In genomic region chr1:40277944-40278343, GRCm38 (mm10) we compare ENCODE assay signal across 35 mouse cellular contexts.
"Had no signal": no experiment of that assay in that cellular context is flagged by ENCODE, and none has a peak within 500 bp of the region (broad histone marks: within the 10 kb centered on the region; RNA-seq: fewer than 3 reads in every experiment).

No protein-coding gene starts in this region.

- DNase-seq: heart, postnatal 10 days; heart, postnatal 14 days; heart, postnatal 36 days; heart, postnatal 4 days; kidney, adult 11 months; kidney, adult 18-20 months; kidney, adult 2 months; kidney, adult 8-10 months; kidney, adult 9 months; kidney, postnatal 10 days; kidney, postnatal 14 days; kidney, postnatal 25 days; kidney, postnatal 36 days; kidney, postnatal 4 days; layer of hippocampus, adult 9-11 months; layer of hippocampus, postnatal 36 days had no signal

- H3K4me2 ChIP-seq: heart, embryonic 11.5 days; heart, embryonic 12.5 days; heart, embryonic 13.5 days; heart, embryonic 15.5 days; hindbrain, embryonic 12.5 days; hindbrain, embryonic 13.5 days; hindbrain, embryonic 14.5 days; hindbrain, embryonic 15.5 days; intestine, embryonic 15.5 days; kidney, embryonic 15.5 days had no signal

- H3K9ac ChIP-seq: heart, embryonic 12.5 days; heart, embryonic 13.5 days; heart, embryonic 15.5 days; hindbrain, embryonic 12.5 days; hindbrain, embryonic 13.5 days; hindbrain, embryonic 14.5 days; hindbrain, embryonic 15.5 days; intestine, embryonic 15.5 days; kidney, embryonic 15.5 days had no signal

- H3K27me3 ChIP-seq: heart, embryonic 12.5 days; heart, embryonic 13.5 days; heart, embryonic 15.5 days; hindbrain, embryonic 12.5 days; hindbrain, embryonic 13.5 days; hindbrain, embryonic 15.5 days; intestine, embryonic 15.5 days; kidney, embryonic 15.5 days had no signal

- H3K9me3 ChIP-seq: heart, embryonic 10.5 days; heart, embryonic 12.5 days; heart, embryonic 13.5 days; heart, embryonic 15.5 days; hindbrain, embryonic 10.5 days; hindbrain, embryonic 12.5 days; hindbrain, embryonic 13.5 days; hindbrain, embryonic 15.5 days; intestine, embryonic 15.5 days; kidney, embryonic 15.5 days had no signal

- H3K27ac ChIP-seq: heart, embryonic 10.5 days; heart, embryonic 13.5 days; heart, embryonic 15.5 days; hindbrain, embryonic 10.5 days; hindbrain, embryonic 12.5 days; hindbrain, embryonic 13.5 days; hindbrain, embryonic 14.5 days; hindbrain, embryonic 15.5 days; hindbrain, postnatal 0 days; intestine, embryonic 15.5 days; kidney, embryonic 15.5 days; kidney, postnatal 0 days; layer of hippocampus, adult 2 months had no signal

- ATAC-seq: hindbrain, embryonic 16.5 days; hindbrain, postnatal 0 days; inflammation-experienced regulatory T-cells, adult 6 months; intestine, embryonic 15.5 days; intestine, embryonic 16.5 days; intestine, postnatal 0 days had no signal

- H3K4me3 ChIP-seq: heart, embryonic 10.5 days; heart, embryonic 12.5 days; heart, embryonic 13.5 days; heart, embryonic 15.5 days; hindbrain, embryonic 10.5 days; hindbrain, embryonic 12.5 days; hindbrain, embryonic 13.5 days; hindbrain, embryonic 15.5 days; intestine, embryonic 15.5 days; kidney, embryonic 15.5 days; layer of hippocampus, adult 2 months had no signal

- H3K4me1 ChIP-seq: heart, embryonic 12.5 days; hindbrain, embryonic 10.5 days; hindbrain, embryonic 12.5 days; hindbrain, embryonic 13.5 days; hindbrain, embryonic 15.5 days; intestine, embryonic 15.5 days; kidney, embryonic 15.5 days had no signal

- H3K36me3 ChIP-seq: heart, embryonic 15.5 days; hindbrain, embryonic 10.5 days; hindbrain, embryonic 12.5 days; hindbrain, embryonic 13.5 days; hindbrain, embryonic 15.5 days; intestine, embryonic 15.5 days; kidney, embryonic 15.5 days had no signal
